Mouse (Mus musculus): ENCODE measurements around the gene Hmgb4.

DNA sequence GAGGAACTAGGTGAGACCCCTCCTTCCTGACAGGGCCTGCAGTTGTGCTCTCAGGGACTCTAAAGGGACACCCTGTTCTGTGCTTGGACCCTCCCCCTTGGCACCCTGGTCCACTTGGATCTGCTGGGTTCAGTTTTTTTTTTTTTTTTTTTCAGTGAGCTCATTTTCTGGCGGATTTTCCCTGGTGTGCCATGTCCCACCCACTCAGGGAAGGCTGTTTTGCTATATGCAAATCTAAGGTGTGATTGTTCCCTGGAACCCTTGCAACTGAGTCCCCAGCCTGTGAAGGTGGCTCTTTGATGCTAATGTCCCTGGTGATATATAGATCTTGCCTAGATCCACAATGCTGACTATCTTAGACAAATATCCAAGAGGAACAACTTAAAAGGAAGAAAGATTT, 24.3 kb upstream of the Hmgb4 start:
- no peak for TF ChIP-seq CTCF (IDR thresholded peaks at IDR 0.05; ENCODE audit: borderline replicate concordance, insufficient read depth, low read length)
- TF ChIP-seq POLR2A (IDR thresholded peaks at IDR 0.05; ENCODE audit: low read depth, low read length), result no peak
